Mouse (Mus musculus): ENCODE results near the gene Akr1e1. TPM values are rescaled to one million over a fixed set of nuclear protein-coding genes. Genes with fewer than 3 reads are reported as not detected.
"Not testable (repeated sequence)": the region's sequence is repeated elsewhere in the genome, so short reads cannot be mapped to it uniquely, and the experiment has no call there.

Gene Akr1e1
- polyA plus RNA-seq (2015; fragmentation: Nextera tagmentation; extraction: Ambion mirVana): 42.2 and 44.6 TPM in 2 replicates

DNA sequence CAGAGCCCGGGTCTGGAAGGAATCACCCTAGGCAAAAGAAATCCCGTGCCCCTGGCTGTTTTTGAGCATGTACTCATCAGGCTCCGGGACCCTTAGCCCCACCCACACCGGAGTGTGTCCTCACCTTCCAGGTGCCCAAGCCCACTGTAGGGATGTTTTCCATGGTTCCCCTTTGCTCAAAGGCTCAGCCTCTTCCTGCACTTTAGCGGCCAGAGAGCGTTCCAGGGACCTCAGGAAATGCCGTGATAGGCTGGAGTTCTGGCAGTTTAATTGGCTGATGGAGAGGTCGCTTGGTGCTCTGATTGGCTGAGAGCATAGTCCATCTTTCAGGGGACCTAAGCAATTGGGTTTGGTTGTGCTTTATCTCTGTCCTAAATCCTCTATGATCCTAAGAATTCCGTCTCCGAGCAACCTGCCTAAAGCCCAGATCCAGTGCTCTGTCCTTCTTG lies at the start of gene Akr1e1:
Gene Akr1e1, minus strand, starts transcription at position 214 of the 449 bp plus-strand sequence.
- Histone ChIP-seq H3K9me3 (no peaks in the 10 kb centered on the region), H3K27ac (replicated peaks) (peak within 1 kb of the TSS; percentile 85), H3K4me3 (peak within 1 kb of the TSS; percentile 59), H3K4me1 (replicated peaks) (no peaks in the 10 kb centered on the region), H3K4me2 (peak within 1 kb of the TSS; percentile 85), H3K27me3 (no peaks in the 10 kb centered on the region), H3K36me3 (no peaks in the 10 kb centered on the region), H3K9ac (peak within 1 kb of the TSS; percentile 63)
- WGBS: 3% methylated on average over 10 of the region's 10 CpGs
- ATAC-seq (ENCODE audit: low FRiP score, low read depth): peak; percentile 100

DNA sequence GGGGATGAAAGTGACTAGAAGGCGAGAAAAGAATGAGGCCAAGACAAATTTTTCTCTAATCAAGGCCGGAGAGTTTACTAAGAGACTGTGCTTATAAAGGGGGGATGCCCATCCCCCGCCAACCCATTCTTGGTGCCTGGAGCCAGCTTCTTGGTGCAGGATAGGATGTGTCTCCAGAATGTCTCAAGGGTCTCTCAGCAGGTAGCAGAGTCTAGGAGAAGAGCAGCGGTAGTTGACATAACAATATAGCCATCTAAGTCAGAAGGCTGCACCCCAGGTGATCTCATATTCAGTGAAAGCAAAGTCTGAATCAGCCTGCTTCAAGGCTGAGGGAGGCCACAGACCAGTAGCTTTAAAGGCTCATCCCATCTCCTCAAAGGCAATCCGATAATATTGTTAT lies 49.4 kb upstream of the Akr1e1 start:
- no peaks in the 10 kb centered on the region for H3K27me3 ChIP-seq
- no peaks in the 10 kb centered on the region for H3K4me1 ChIP-seq (replicated peaks)
- no peaks in the 10 kb centered on the region for H3K9me3 ChIP-seq
- no peak overlapping the region for H3K9ac ChIP-seq
- H3K36me3 ChIP-seq: no peaks in the 10 kb centered on the region
- H3K27ac ChIP-seq (replicated peaks): no peak overlapping the region
- no peak overlapping the region for H3K4me2 ChIP-seq
- WGBS: 81% methylated on average over 5 of the region's 5 CpGs
- no peak for ATAC-seq (ENCODE audit: low FRiP score, low read depth)
- H3K4me3 ChIP-seq: no peak overlapping the region

DNA sequence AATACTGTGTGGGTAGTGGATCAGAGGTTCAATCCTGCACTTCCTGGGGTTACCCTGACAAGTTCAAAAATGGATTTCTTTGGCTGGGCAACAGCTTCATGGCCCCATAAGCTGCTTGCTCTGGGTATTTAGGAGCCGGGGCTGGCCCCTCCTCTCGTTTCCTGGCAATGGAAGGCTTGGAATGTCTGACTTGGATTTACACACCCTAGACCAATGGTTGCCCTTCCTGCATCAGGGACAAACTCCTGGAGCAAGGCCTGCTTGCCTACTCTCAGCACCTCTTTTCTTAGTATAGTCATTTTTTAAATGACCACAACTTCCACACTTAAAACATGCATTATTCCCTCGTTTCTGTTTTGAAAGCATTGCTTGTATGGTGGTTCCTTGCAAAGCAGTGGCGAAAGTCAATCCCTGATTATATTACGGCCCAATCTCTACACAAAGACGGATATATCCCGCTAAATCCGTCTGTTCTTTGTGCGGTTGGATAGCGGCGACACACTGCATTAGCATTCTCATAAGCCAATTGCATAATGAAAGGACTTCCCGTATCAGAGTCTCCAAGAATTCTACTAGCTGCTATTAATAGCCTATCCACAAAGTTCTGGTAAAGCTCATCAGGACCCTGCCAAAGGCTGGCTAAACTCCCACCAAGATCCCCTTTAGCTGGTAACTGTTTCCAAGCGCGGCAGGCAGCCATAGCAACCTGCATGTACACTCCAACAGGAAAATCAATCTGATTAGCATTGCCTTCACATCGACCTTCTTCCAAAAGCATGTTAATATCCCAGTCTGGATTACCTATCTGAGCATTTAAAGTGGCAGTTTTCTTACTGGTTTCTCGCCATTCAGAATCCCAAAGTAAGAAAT lies 47.5 kb upstream of the Akr1e1 start:
- no peaks in the 10 kb centered on the region for H3K36me3 ChIP-seq
- no peak overlapping the region for H3K27ac ChIP-seq (replicated peaks)
- no peak overlapping the region for H3K4me3 ChIP-seq
- no peak for ATAC-seq (ENCODE audit: low FRiP score, low read depth)
- WGBS: 81% methylated on average over 16 of the region's 16 CpGs
- no peaks in the 10 kb centered on the region for H3K4me1 ChIP-seq (replicated peaks)
- H3K4me2 ChIP-seq: no peak overlapping the region
- no peaks in the 10 kb centered on the region for H3K9me3 ChIP-seq
- H3K9ac ChIP-seq: no peak overlapping the region
- no peaks in the 10 kb centered on the region for H3K27me3 ChIP-seq

DNA sequence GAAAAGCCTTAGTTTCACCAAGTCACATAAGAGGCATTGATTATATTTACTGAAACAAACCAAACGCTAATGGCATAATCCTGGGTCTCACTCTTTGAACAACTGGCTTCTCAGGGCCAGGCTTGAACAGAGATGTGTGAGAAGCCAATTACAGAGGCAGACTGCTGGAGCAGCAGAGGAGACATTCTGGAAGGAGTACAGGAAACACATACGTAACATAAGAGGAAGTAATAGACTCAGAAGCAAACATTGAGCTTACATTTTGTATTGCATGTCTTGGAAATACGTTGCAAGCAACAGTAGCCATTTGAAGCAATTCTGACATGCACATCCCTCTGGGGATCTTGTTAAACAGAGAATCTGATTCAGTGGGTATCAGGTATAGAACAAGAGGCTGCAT lies 41.2 kb upstream of the Akr1e1 start:
- Histone ChIP-seq H3K27ac (replicated peaks) (no peak overlapping the region), H3K4me3 (no peak overlapping the region), H3K4me2 (no peak overlapping the region), H3K36me3 (no peaks in the 10 kb centered on the region), H3K9ac (no peak overlapping the region), H3K4me1 (replicated peaks) (no peaks in the 10 kb centered on the region), H3K9me3 (no peaks in the 10 kb centered on the region), H3K27me3 (no peaks in the 10 kb centered on the region)
- ATAC-seq (ENCODE audit: low FRiP score, low read depth): no peak
- 75% methylated on average over 3 of the region's 3 CpGs for WGBS

DNA sequence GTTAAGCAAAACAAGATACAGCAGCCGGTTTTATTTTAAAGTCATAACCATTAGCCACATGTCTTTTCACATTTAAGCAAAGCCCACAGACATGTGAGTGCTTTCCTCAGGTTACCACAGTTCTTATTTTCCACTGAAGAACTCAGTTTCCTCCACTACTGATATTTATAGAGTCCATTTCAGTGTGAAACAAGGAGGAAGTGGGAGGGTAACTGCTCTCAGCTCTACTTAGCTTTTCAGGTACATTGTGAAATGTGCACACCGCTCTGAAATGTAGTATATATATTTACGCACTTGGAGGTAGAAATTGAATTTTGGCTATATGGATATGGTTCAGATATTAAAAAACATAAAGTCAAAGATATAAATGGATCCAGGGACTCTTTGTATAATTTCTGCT lies 36.3 kb upstream of the Akr1e1 start:
- no peak for ATAC-seq (ENCODE audit: low FRiP score, low read depth)
- no peak overlapping the region for H3K27ac ChIP-seq (replicated peaks)
- no peak overlapping the region for H3K9ac ChIP-seq
- H3K4me1 ChIP-seq (replicated peaks): no peaks in the 10 kb centered on the region
- no peaks in the 10 kb centered on the region for H3K36me3 ChIP-seq
- H3K9me3 ChIP-seq: no peaks in the 10 kb centered on the region
- no peaks in the 10 kb centered on the region for H3K27me3 ChIP-seq
- 94% methylated on average over 3 of the region's 3 CpGs for WGBS
- H3K4me3 ChIP-seq: no peak overlapping the region
- H3K4me2 ChIP-seq: no peak overlapping the region

DNA sequence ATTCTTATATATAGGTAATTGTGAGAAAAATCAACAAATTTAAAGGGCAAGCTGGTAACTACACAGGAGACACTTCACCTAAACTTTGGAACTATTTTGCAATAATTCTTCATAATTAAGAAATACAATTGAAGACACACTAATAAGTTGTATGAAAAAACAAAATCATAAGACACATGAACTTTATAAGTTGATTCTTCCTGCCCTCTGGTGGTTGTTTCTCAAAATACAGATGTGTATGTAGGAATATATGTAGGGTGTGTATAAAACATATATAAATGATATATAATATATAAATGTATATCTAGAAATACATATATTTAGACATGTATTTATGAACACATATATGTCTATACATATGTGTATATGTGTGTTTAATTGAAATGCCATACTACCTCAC lies 1.9 kb upstream of the Akr1e1 start:
- no peaks in the 10 kb centered on the region for H3K4me1 ChIP-seq (replicated peaks)
- no peak overlapping the region for H3K4me3 ChIP-seq
- ATAC-seq (ENCODE audit: low FRiP score, low read depth): no peak
- no peaks in the 10 kb centered on the region for H3K36me3 ChIP-seq
- H3K9me3 ChIP-seq: no peaks in the 10 kb centered on the region
- H3K9ac ChIP-seq: no peak overlapping the region
- no peaks in the 10 kb centered on the region for H3K27me3 ChIP-seq
- H3K27ac ChIP-seq (replicated peaks): no peak overlapping the region
- H3K4me2 ChIP-seq: no peak overlapping the region

DNA sequence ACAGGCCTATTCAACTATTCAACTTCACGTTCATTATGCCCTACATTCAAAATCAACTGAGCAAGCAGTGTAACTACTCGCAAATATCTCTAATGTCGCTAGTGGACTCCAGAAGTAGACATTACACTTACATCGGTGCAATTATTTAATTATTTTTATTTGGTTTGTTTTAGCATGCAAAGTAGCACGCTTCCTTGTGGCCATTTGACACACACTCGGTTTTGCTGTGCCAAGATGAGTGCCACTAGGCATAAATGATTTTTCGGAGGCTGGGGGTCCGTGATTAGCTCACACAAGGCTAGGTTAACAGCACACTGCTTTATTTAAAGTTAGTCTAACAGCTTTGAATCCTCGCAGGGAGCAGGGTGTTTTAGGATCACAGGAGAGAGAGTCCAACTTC lies 444 bp downstream of the Akr1e1 start:
- no peaks in the 10 kb centered on the region for H3K9me3 ChIP-seq
- peak overlapping the region; percentile 59 for H3K4me3 ChIP-seq
- H3K27me3 ChIP-seq: no peaks in the 10 kb centered on the region
- no peaks in the 10 kb centered on the region for H3K4me1 ChIP-seq (replicated peaks)
- peak overlapping the region; percentile 85 for H3K27ac ChIP-seq (replicated peaks)
- peak overlapping the region; percentile 63 for H3K9ac ChIP-seq
- WGBS: 20% methylated on average over 9 of the region's 9 CpGs
- H3K36me3 ChIP-seq: no peaks in the 10 kb centered on the region
- ATAC-seq (ENCODE audit: low FRiP score, low read depth): no peak
- peak overlapping the region; percentile 85 for H3K4me2 ChIP-seq

DNA sequence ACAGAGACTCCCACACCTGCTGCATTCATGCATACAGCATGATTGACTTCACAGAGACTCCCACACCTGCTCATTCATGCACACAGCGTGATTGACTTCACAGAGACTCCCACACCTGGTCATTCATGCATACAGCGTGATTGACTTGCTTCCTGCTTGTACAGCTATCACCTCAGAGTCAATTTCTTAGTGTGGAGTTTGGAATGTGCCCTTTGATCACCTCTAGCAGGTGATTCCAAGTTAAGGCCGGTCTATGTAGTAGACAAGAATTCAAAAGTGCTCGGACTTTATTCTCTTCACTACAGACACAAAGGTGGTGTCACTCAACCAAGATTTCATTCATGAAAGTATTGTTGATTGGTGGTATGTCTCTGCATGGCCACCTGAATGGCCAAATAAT lies 2.2 kb downstream of the Akr1e1 start:
- H3K9ac ChIP-seq: no peak overlapping the region

DNA sequence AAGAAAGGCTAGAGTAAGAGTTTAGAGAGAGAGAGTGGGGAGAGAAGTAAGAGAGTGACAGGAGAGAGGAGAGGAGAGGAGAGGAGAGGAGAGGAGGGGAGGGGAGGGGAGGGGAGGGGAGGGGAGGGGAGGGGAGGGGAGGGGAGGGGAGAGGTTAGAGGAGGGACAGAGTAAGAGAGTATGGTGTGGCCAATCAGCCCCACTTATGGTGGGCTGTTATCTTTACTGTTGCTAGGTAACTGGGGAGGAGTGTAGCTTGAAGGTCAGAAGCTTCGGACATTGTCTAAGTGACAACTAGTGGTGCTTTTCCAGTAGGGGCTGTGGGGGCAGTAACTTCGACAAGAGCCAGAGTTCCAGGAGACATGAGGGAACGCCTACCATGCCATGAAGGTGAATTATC lies 5.5 kb downstream of the Akr1e1 start:
- not testable (repeated sequence) for H3K27ac ChIP-seq (replicated peaks); H3K9me3 ChIP-seq; H3K4me2 ChIP-seq; H3K9ac ChIP-seq; H3K4me1 ChIP-seq (replicated peaks); H3K27me3 ChIP-seq; ATAC-seq (ENCODE audit: low FRiP score, low read depth); H3K4me3 ChIP-seq
- peaks cover 20% of the 10 kb centered on the region for H3K36me3 ChIP-seq
- WGBS: 68% methylated on average over 3 of the region's 3 CpGs

More for the DNA sequence above, 2.2 kb downstream of the Akr1e1 start:
- ATAC-seq (ENCODE audit: low FRiP score, low read depth): no peak
- H3K4me2 ChIP-seq: no peak overlapping the region
- 92% methylated on average over 4 of the region's 4 CpGs for WGBS
- H3K9me3 ChIP-seq: no peaks in the 10 kb centered on the region
- H3K36me3 ChIP-seq: 0 out of 2 replicates have a peak, but pooled peaks cover 4% of the 10 kb centered on the region
- H3K4me3 ChIP-seq: no peak overlapping the region
- no peaks in the 10 kb centered on the region for H3K4me1 ChIP-seq (replicated peaks)
- no peaks in the 10 kb centered on the region for H3K27me3 ChIP-seq
- no peak overlapping the region for H3K27ac ChIP-seq (replicated peaks)

DNA sequence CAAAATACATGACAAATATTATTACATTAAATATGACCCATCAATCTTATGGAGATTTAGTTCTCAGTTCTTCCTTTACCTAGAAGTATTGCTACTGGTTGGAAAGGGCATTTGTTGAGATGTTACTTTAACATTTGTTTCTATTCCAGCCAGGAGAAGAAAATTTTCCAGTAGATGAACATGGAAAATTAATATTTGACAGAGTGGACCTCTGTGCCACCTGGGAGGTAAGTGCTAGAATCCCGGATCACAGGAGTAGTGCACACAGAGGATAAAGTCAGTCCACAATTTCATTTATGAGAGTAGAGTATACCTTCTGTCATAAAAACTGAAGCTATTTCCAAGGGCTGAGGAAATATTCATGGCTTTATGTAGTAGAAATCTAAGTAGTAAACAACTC lies 32.1 kb downstream of the Akr1e1 start:
- H3K9ac ChIP-seq: no peak overlapping the region
- WGBS: 91% methylated on average over 1 of the region's 1 CpGs
- no peak for ATAC-seq (ENCODE audit: low FRiP score, low read depth)
- no peak overlapping the region for H3K27ac ChIP-seq (replicated peaks)
- H3K4me3 ChIP-seq: no peak overlapping the region
- H3K4me1 ChIP-seq (replicated peaks): no peaks in the 10 kb centered on the region
- H3K4me2 ChIP-seq: no peak overlapping the region
- H3K27me3 ChIP-seq: no peaks in the 10 kb centered on the region
- no peaks in the 10 kb centered on the region for H3K9me3 ChIP-seq
- H3K36me3 ChIP-seq: no peaks in the 10 kb centered on the region

DNA sequence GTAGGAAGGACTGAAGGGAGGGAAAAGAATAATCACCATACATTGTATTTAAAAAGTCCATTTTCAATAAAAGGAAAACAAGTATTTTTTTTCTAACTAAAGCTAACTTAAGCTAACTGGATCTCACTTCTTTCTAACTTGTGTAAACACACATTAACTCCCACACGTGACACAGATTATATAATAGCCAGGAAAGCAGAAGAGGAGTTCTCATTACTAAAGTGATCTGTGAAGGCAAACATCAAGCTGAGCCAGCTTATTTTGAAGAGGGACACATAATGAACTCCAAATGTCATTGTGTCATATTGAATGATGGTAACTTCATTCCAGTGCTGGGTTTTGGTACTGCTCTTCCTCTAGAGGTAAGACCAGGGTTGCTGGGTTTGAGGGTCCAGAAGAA lies 35.1 kb downstream of the Akr1e1 start, which contains the start of gene Akr1c21:
Gene Akr1c21, plus strand, starts transcription at position 205 of the 400 bp plus-strand sequence.
- Histone ChIP-seq H3K9ac (no peak within 1 kb of the TSS), H3K4me1 (replicated peaks) (no peaks in the 10 kb centered on the region), H3K4me2 (no peak within 1 kb of the TSS), H3K27me3 (no peaks in the 10 kb centered on the region), H3K27ac (replicated peaks) (no peak within 1 kb of the TSS), H3K36me3 (no peaks in the 10 kb centered on the region), H3K9me3 (no peaks in the 10 kb centered on the region), H3K4me3 (no peak within 1 kb of the TSS)
- WGBS: 91% methylated on average over 1 of the region's 1 CpGs
- ATAC-seq (ENCODE audit: low FRiP score, low read depth): no peak

DNA sequence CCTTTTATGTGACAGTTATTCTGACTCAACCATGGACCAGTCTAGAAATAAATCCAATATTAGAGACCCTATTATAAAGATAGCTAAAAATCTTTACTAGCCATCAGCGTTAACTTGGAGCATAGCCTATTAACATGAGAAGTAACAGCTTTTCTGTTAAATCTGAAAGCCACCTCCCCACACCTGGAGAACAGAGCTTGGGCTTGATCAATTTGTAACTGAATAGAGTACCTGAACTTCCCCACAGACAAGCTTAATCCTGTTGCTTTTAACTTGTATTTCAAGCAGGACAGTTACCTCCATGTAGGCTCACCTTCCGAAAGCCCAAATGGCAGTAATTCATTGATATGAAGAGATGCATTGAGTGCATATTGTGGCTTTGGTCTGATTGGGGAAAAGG lies 43.0 kb downstream of the Akr1e1 start:
- 74% methylated on average over 2 of the region's 2 CpGs for WGBS
- no peaks in the 10 kb centered on the region for H3K4me1 ChIP-seq (replicated peaks)
- H3K27me3 ChIP-seq: no peaks in the 10 kb centered on the region
- H3K36me3 ChIP-seq: no peaks in the 10 kb centered on the region
- H3K4me2 ChIP-seq: no peak overlapping the region
- H3K4me3 ChIP-seq: no peak overlapping the region
- no peaks in the 10 kb centered on the region for H3K9me3 ChIP-seq
- ATAC-seq (ENCODE audit: low FRiP score, low read depth): no peak
- H3K27ac ChIP-seq (replicated peaks): no peak overlapping the region
- H3K9ac ChIP-seq: no peak overlapping the region

DNA sequence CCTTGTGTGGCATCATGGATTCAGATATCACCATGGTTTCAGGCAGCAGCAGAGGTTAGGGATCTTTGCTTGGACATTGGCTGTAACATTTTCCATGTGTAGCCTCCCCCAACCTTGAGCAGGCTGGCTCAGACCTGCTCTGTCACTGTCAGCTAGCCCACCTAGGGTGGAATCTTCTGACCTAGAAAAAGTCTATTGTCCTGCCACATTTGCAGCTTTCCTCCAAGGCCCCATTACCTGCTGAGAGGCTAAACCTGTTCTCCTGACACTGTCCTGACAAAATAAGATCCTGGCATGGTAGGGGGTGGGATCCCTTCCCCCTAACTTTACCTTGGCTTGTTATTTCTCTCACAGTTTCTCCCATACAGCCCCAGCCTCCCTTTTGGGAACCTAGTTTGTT lies 48.5 kb downstream of the Akr1e1 start:
- Histone ChIP-seq H3K9ac (no peak overlapping the region), H3K27ac (replicated peaks) (no peak overlapping the region), H3K36me3 (no peaks in the 10 kb centered on the region), H3K4me2 (no peak overlapping the region), H3K27me3 (no peaks in the 10 kb centered on the region), H3K4me1 (replicated peaks) (no peaks in the 10 kb centered on the region), H3K9me3 (no peaks in the 10 kb centered on the region), H3K4me3 (no peak overlapping the region)
- ATAC-seq (ENCODE audit: low FRiP score, low read depth): no peak

Data from hindbrain, embryonic 15.5 days (tissue).